In genomic region chr7:67487889-67488411, GRCm38 (mm10) we compare ENCODE assay signal across 8 mouse cellular contexts.
DNase-seq lines count a peak whose midpoint lies in the region; ATAC-seq lines count a peak whose summit lies in the region.

No protein-coding gene starts in this region.

- ATAC-seq in granulocyte monocyte progenitor cell, adult 5-6 weeks (replicated peaks; ENCODE audit: poor library complexity, severe bottlenecking), result no peak

- DNase-seq in layer of hippocampus, adult 11-12 months (ENCODE audit: low spot score), result peak; percentile 57
- no peak for DNase-seq in layer of hippocampus, adult 9-10 months (ENCODE audit: low spot score)
- peak; percentile 56 for DNase-seq in adrenal gland, adult 8-10 months
- DNase-seq in cerebellum, postnatal 25 days, result peak; percentile 96 to 97
- DNase-seq in heart, postnatal 14 days, result peak; percentile 77 to 86
- DNase-seq in right cerebral cortex, postnatal 14 days, result peak; percentile 56
- no peak for DNase-seq in thymus, postnatal 4 days

- intact Hi-C loops in heart, postnatal 14 days (cut with DNase I), result no loop called here

Comparison
In these comparisons a context has a peak if more than half of its experiments do, and no peak if none do; other contexts are left out.
1. DNase-seq: peak in layer of hippocampus, adult 11-12 months (single experiment), adrenal gland, adult 8-10 months (single experiment), cerebellum, postnatal 25 days (2 of 2), heart, postnatal 14 days (2 of 2) and right cerebral cortex, postnatal 14 days (single experiment); none in layer of hippocampus, adult 9-10 months (single experiment) and thymus, postnatal 4 days (single experiment).